Mouse (Mus musculus): ENCODE results near the gene Sema3g. TPM values are rescaled to one million over a fixed set of nuclear protein-coding genes. Genes with fewer than 3 reads are reported as not detected.

Sema3g gene
- total and polyA plus RNA-seq, 2 experiments from 2014 or later, result 0.33 to 4.9 TPM

DNA sequence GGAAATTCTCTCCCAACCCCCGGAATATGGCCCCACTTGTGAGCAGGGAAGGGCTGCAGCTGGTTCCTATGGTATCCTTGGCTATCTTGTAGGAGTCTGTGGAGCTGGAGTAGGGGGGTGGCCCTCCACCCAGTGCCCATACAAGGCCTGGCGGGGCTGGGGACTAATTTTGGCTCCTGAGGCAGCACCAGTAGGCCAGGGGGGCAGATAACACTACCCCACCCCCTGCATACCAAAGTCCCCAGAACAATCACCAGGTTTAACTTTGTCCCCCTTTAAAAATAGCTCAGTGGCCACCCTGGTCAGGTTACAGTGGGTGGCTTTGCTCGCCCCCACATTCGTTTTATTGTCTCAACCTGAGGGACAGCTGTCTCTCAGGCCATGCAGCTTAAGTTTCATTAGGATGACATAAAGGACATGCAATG is 8.5 kb upstream of the Sema3g start:
- DNase-seq (ENCODE audit: low spot score) (no peak), ATAC-seq (no peak)
- Histone ChIP-seq H3K27me3 (ENCODE audit: insufficient read depth, low read length) (no peaks in the 10 kb centered on the region), H3K27ac (no peak overlapping the region), H3K9me3 (ENCODE audit: low read length) (no peaks in the 10 kb centered on the region), H3K36me3 (ENCODE audit: insufficient read depth, low read length) (no peaks in the 10 kb centered on the region), H3K4me1 (ENCODE audit: insufficient read depth, low read length) (peaks cover 12% of the 10 kb centered on the region; the same call in 1 of the 2 replicates), H3K4me3 (ENCODE audit: low read length) (no peak overlapping the region), H3K4me2 (ENCODE audit: low read depth, low read length) (no peak overlapping the region), H3K9ac (replicated peaks; ENCODE audit: low read length) (no peak overlapping the region)
- 82% methylated on average over 4 of the region's 4 CpGs for WGBS
- no peak for TF ChIP-seq CTCF (IDR thresholded peaks at IDR 0.05; ENCODE audit: low read depth)

DNA sequence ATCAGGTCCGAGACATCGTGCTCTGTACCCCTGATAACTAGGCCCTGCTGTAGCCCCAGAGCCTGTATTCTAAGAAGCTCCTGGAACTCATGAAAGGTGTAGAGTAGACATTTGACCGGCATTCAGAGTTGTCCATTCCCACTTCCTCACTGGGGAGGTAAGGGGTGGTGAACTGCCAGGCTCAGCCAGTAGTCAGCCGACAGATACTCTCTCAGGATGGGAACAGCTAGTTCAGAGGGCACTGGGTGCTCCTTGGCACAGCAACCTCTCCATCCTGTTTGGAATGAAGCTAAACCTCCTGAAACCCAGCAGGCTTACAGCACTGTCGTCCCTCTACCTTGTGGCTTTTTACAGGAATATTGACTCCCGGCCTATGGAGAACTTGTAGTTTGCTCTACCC is 5.8 kb upstream of the Sema3g start:
- H3K9ac ChIP-seq (replicated peaks; ENCODE audit: low read length), result no peak overlapping the region
- H3K27ac ChIP-seq, result no peak overlapping the region
- WGBS, result 94% methylated on average over 6 of the region's 6 CpGs
- DNase-seq (ENCODE audit: low spot score) (no peak), ATAC-seq (no peak)
- H3K4me2 ChIP-seq (ENCODE audit: low read depth, low read length), result no peak overlapping the region
- H3K9me3 ChIP-seq (ENCODE audit: low read length), result no peaks in the 10 kb centered on the region
- no peaks in the 10 kb centered on the region for H3K27me3 ChIP-seq (ENCODE audit: insufficient read depth, low read length)
- no peak for TF ChIP-seq CTCF (IDR thresholded peaks at IDR 0.05; ENCODE audit: low read depth)
- peaks cover 3% of the 10 kb centered on the region; the same call in 1 of the 2 replicates for H3K4me1 ChIP-seq (ENCODE audit: insufficient read depth, low read length)
- H3K36me3 ChIP-seq (ENCODE audit: insufficient read depth, low read length), result no peaks in the 10 kb centered on the region
- H3K4me3 ChIP-seq (ENCODE audit: low read length), result no peak overlapping the region

DNA sequence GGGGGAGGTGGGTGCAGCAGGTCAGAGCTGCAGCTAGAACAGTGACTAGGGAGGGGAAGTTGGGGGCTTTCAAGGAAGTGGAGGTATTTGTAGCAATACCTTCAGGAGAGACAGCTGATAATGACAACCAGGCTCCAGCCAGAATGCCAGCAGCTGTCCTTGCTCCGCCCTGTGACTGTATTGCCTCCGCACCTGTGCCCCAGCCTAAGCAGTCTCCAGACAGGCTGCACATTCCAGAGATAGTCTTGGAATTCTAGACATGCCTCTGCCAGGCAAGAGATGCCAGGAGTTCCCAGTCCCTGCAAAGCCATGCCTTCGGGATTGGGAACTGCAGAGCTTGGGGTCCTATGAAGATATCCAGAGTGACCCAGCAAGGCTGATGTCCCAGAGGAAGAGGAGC is 5.2 kb upstream of the Sema3g start:
- no peak overlapping the region for H3K4me2 ChIP-seq (ENCODE audit: low read depth, low read length)
- DNase-seq (ENCODE audit: low spot score), result no peak
- no peak overlapping the region for H3K9ac ChIP-seq (replicated peaks; ENCODE audit: low read length)
- TF ChIP-seq CTCF (IDR thresholded peaks at IDR 0.05; ENCODE audit: low read depth), result no peak
- no peak overlapping the region for H3K4me3 ChIP-seq (ENCODE audit: low read length)
- 0 out of 2 replicates have a peak, but pooled peaks cover 2% of the 10 kb centered on the region for H3K4me1 ChIP-seq (ENCODE audit: insufficient read depth, low read length)
- no peaks in the 10 kb centered on the region for H3K9me3 ChIP-seq (ENCODE audit: low read length)
- no peaks in the 10 kb centered on the region for H3K27me3 ChIP-seq (ENCODE audit: insufficient read depth, low read length)
- no peak for ATAC-seq
- H3K36me3 ChIP-seq (ENCODE audit: insufficient read depth, low read length), result no peaks in the 10 kb centered on the region
- no peak overlapping the region for H3K27ac ChIP-seq
- WGBS, result 86% methylated on average over 3 of the region's 3 CpGs

DNA sequence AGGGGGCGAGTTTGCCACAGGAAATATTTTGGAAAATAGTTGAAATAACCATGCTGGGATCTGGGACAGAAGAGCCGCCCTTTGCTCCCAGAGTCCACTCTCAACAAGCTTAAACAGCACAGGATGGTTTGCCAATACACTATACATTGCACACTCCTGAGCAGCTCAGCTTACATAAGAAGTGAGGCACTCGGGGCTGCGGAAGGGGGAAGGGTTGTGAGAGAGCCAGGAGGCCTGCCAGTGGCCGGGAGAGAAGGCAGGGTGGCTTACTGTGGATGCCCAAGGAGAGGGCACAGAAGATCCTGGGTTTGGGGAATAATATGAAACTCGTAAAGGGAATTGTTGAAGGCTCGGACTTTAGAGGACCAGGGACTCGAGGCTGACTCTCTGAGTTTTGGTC is 3.8 kb upstream of the Sema3g start:
- TF ChIP-seq CTCF (IDR thresholded peaks at IDR 0.05; ENCODE audit: low read depth), result no peak
- WGBS, result 71% methylated on average over 8 of the region's 8 CpGs
- ATAC-seq, result no peak

DNA sequence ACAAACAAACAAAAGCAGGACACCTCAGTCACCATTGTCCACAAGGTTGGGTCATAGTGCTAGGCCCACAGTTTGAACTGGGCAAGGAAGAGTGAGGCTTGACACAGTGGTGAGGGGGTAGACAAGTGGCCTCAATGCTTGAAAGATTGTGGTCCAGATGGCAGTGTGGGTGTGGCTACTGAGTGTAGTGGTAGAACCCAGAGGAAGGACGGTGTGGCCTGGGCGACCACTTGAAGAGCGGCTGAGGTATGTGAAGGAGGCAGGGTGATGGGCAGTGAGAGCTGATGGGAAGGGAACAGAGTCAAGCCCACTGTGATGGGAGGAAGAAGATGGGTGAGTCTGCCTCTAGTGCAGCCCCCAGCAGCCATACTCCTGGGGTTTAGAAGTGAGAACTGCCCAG is 3.0 kb upstream of the Sema3g start:
- WGBS, result 83% methylated on average over 3 of the region's 3 CpGs
- DNase-seq (ENCODE audit: low spot score), result no peak
- H3K4me1 ChIP-seq (ENCODE audit: insufficient read depth, low read length), result 0 out of 2 replicates have a peak, but pooled peaks cover 3% of the 10 kb centered on the region
- no peak for TF ChIP-seq CTCF (IDR thresholded peaks at IDR 0.05; ENCODE audit: low read depth)
- H3K9ac ChIP-seq (replicated peaks; ENCODE audit: low read length), result no peak overlapping the region
- H3K27ac ChIP-seq, result no peak overlapping the region
- no peaks in the 10 kb centered on the region for H3K9me3 ChIP-seq (ENCODE audit: low read length)
- no peak for ATAC-seq
- H3K4me3 ChIP-seq (ENCODE audit: low read length), result no peak overlapping the region
- no peak overlapping the region for H3K4me2 ChIP-seq (ENCODE audit: low read depth, low read length)
- no peaks in the 10 kb centered on the region for H3K27me3 ChIP-seq (ENCODE audit: insufficient read depth, low read length)
- H3K36me3 ChIP-seq (ENCODE audit: insufficient read depth, low read length), result no peaks in the 10 kb centered on the region

More for the DNA sequence above, 3.8 kb upstream of the Sema3g start:
- Histone ChIP-seq H3K4me3 (ENCODE audit: low read length) (no peak overlapping the region), H3K27me3 (ENCODE audit: insufficient read depth, low read length) (no peaks in the 10 kb centered on the region), H3K36me3 (ENCODE audit: insufficient read depth, low read length) (no peaks in the 10 kb centered on the region), H3K4me1 (ENCODE audit: insufficient read depth, low read length) (0 out of 2 replicates have a peak, but pooled peaks cover 3% of the 10 kb centered on the region), H3K9me3 (ENCODE audit: low read length) (no peaks in the 10 kb centered on the region), H3K27ac (no peak overlapping the region), H3K4me2 (ENCODE audit: low read depth, low read length) (no peak overlapping the region), H3K9ac (replicated peaks; ENCODE audit: low read length) (no peak overlapping the region)
- no peak for DNase-seq (ENCODE audit: low spot score)

DNA sequence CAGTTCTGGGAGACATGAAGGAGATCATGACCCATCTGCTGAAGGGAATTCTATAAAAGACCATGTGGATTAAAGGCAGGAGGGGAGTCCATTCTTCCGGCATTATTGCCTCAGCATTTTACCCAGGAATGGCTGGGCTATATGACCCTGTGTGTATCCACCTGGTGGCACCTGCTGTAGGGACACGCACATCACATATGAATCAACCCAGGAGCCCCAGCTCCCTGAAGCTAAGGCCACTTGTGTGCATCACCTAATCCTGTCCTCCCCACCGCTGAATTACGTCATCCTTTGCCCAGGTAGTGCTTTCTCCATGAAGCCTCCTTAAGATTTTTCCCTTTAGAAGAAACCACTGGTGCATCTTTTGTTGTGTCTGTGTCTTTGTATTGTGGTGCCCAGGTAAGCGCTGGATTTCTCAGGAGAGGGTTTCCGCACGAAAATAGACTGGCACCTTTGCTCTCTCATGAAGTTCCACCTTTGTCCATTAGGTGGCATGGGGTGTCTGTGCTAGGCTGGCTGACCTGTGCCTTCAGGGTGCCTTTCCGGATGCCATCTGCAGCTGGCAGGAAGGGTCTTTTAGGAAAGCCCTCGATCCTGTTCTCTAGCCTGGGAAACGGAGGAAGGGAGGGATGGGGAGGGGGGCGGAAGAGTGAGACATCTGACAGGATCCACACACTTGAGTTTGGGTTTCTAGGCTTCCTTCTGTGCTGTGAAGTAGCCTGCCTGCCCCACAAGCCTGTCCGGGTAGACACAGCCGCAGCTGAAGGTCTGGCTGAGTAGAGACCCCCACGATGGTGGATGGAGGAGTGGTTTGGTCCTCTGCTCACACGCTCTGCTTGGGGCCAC is 2.3 kb upstream of the Sema3g start:
- Histone ChIP-seq H3K9ac (replicated peaks; ENCODE audit: low read length) (0 out of 2 replicates have a peak overlapping the region, but pooled peaks have one; percentile 5), H3K27ac (0 out of 2 replicates have a peak overlapping the region, but pooled peaks have one; percentile 11)

More for the DNA sequence above, 2.3 kb upstream of the Sema3g start:
- Histone ChIP-seq H3K4me2 (ENCODE audit: low read depth, low read length) (peak overlapping the region; percentile 7; the same call in 1 of the 2 replicates), H3K9me3 (ENCODE audit: low read length) (no peaks in the 10 kb centered on the region), H3K27me3 (ENCODE audit: insufficient read depth, low read length) (no peaks in the 10 kb centered on the region), H3K36me3 (ENCODE audit: insufficient read depth, low read length) (no peaks in the 10 kb centered on the region), H3K4me3 (ENCODE audit: low read length) (no peak overlapping the region), H3K4me1 (ENCODE audit: insufficient read depth, low read length) (0 out of 2 replicates have a peak, but pooled peaks cover 3% of the 10 kb centered on the region)
- WGBS, result 38% methylated on average over 15 of the region's 15 CpGs
- TF ChIP-seq CTCF (IDR thresholded peaks at IDR 0.05; ENCODE audit: low read depth), result peak; percentile 96
- DNase-seq (ENCODE audit: low spot score), result peak; percentile 88
- ATAC-seq, result peak; percentile 79

Data from hindbrain, postnatal 0 days (tissue).